Mouse (Mus musculus) forebrain, embryonic 13.5 days (tissue): Measurements from ENCODE around the gene Tenm2. TPM values are rescaled to one million over a fixed set of nuclear protein-coding genes. Genes with fewer than 3 reads are reported as not detected.
A peak's percentile ranks its signal among the peaks of the same experiment; 100 is the strongest.

ENCODE experiments used
- ATAC-seq: fragments of 200-750 bp; cut with Nextera tagmentation; 2 replicates; pipeline ENCODE4 v1.8.0; 2017
- H3K27ac ChIP-seq: fragments of 300-500 bp; sonication (generic); 2 replicates; pipeline ENCODE4 v1.5.1; 2015; ENCODE audit warnings: inconsistent platforms, mild to moderate bottlenecking, moderate library complexity
- H3K27me3 ChIP-seq: fragments of 300-500 bp; sonication (generic); 2 replicates; pipeline ENCODE4 v1.6.1; 2015; ENCODE audit warnings: mild to moderate bottlenecking, inconsistent platforms
- H3K36me3 ChIP-seq: fragments of 300-500 bp; sonication (generic); 2 replicates; pipeline ENCODE4 v1.6.1; 2015; ENCODE audit warnings: mild to moderate bottlenecking, inconsistent platforms; ENCODE audit not compliant: poor library complexity, severe bottlenecking
- H3K4me1 ChIP-seq: fragments of 300-500 bp; sonication (generic); 2 replicates; pipeline ENCODE4 v1.6.1; 2015; ENCODE audit warnings: inconsistent platforms
- H3K4me2 ChIP-seq: fragments of 300-500 bp; sonication (generic); 2 replicates; pipeline ENCODE4 v1.6.1; 2015; ENCODE audit warnings: inconsistent platforms, mild to moderate bottlenecking, moderate library complexity
- H3K4me3 ChIP-seq: fragments of 300-500 bp; sonication (generic); 2 replicates; pipeline ENCODE4 v1.5.1; 2015; ENCODE audit warnings: mild to moderate bottlenecking, inconsistent platforms
- H3K9ac ChIP-seq: fragments of 300-500 bp; sonication (generic); 2 replicates; pipeline ENCODE4 v1.6.1; 2015; ENCODE audit warnings: mild to moderate bottlenecking, inconsistent platforms
- H3K9me3 ChIP-seq: fragments of 300-500 bp; sonication (generic); replicated peaks from 2 replicates; pipeline ENCODE4 v1.6.1; 2016; ENCODE audit warnings: inconsistent platforms
- WGBS: fragments of 180-500 bp; shearing (Covaris S2); methylation state at CpG from one replicate; pipeline ENCODE4 v1.1.7; 2015; 5-methylcytosine and 5-hydroxymethylcytosine counted together
- polyA plus RNA-seq: library from polyadenylated mRNA; unstranded; fragments of >200 nt; fragmentation: Nextera tagmentation; extraction: Ambion mirVana; gene quantifications from 2 replicates; pipeline ENCODE4 v1.2.1, GENCODE M21; 2015

The Tenm2 gene
- polyA plus RNA-seq, 1 experiment from 2014 or later, result 18.2 TPM

DNA sequence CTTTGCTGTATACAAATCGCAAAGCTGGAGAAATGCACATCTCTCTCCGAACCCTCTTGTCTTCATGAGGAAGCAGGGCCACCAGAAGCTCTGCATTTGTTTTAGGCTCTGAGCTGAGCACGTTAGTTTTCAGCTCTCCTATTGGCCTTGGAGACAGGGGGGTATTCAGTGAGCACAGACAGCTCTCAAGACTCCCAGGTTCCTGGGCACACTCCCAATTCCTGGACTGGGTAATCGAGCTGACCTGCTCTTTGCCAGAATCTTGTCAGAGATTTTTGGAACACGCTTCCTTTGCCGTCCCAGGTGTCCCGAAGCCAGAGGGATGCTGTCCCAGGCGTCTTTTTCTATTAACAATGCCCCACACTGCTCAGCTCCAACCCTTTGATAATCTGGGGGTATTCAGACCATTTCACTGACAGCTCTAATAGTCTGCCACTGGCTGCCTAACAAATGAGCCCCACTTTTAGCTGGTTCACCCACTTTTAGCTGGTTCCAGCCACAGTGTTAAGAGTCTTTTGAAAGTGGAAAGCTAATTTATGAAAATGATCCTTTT lies 1161.7 kb downstream of the Tenm2 start:
- 23% methylated on average over 8 of the region's 8 CpGs for WGBS
- Histone ChIP-seq H3K27ac (peak overlapping the region; percentile 60), H3K4me2 (0 out of 2 replicates have a peak overlapping the region, but pooled peaks have one; percentile 10)

DNA sequence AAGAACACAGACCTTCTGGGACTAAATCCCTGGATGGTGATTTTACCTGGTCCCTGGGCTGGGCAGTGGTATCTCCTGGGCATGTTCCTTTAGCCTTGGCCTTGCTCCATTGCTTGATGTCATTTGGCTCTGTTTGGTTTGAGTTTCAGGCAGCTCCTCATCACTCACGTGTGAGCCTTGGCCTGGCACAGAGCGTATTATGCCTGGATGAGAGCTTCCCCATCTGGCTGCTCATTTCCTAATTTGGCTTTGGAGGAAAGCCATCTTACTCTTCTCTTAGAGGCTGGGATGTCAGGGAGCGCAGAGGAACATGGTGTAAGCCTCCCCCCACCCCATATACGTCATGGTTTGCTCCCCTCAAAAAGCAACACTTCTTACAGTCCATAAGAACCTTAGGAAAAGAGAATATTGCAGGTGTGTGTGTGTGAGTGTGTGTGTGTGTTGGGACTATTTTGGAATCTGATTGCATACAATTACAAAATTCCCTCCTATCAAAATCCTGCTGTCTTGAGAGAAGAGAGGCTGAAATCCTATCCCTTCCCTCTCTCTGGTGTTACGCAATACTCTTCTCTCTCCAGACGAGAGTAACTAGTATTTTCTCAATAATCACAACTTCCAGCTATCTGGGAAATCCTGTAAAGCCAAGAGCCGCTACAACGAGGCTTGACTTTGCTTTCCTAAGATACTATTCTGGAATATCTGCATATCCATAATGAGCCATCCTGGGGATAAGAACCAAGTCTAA lies 1162.5 kb downstream of the Tenm2 start:
- 72% methylated on average over 8 of the region's 8 CpGs for WGBS
- peak; percentile 87 for ATAC-seq

More for the DNA sequence above, 1161.7 kb downstream of the Tenm2 start:
- H3K4me3 ChIP-seq, result no peak overlapping the region
- H3K36me3 ChIP-seq, result no peaks in the 10 kb centered on the region
- no peaks in the 10 kb centered on the region for H3K9me3 ChIP-seq
- H3K9ac ChIP-seq, result no peak overlapping the region
- peak; percentile 81 for ATAC-seq
- 0 out of 2 replicates have a peak, but pooled peaks cover 2% of the 10 kb centered on the region for H3K27me3 ChIP-seq
- H3K4me1 ChIP-seq, result peaks cover 47% of the 10 kb centered on the region

DNA sequence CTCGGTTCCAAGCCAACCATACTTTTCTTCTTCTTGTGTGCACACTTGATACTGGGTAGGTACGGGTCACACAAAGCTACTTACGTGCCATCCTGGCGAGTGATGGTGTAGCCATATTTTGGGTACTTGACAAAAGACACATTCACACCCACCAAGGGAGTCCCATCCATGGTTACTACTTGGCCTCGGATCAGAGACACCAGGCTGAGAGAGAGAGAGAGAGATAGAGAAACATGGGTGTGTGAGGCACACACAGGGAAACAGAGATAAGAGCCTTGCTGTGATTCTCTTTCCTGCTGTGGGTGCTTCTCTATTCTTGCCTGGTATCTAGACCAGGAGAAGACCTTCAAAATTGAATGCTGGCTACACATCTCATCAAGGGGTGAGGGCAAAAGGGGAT lies 1163.1 kb downstream of the Tenm2 start:
- H3K27ac ChIP-seq, result peak overlapping the region; percentile 41
- peaks cover 42% of the 10 kb centered on the region for H3K4me1 ChIP-seq
- no peaks in the 10 kb centered on the region for H3K36me3 ChIP-seq
- H3K9me3 ChIP-seq, result no peaks in the 10 kb centered on the region
- no peak overlapping the region for H3K4me3 ChIP-seq
- ATAC-seq, result peak; percentile 8; the same call in 1 of the 2 replicates
- H3K4me2 ChIP-seq, result no peak overlapping the region
- WGBS, result 79% methylated on average over 5 of the region's 5 CpGs
- no peaks in the 10 kb centered on the region for H3K27me3 ChIP-seq
- H3K9ac ChIP-seq, result no peak overlapping the region

More for the DNA sequence above, 1162.5 kb downstream of the Tenm2 start:
- H3K27ac ChIP-seq, result peak overlapping the region; percentile 60
- no peaks in the 10 kb centered on the region for H3K27me3 ChIP-seq
- H3K9ac ChIP-seq, result no peak overlapping the region
- H3K9me3 ChIP-seq, result no peaks in the 10 kb centered on the region
- H3K36me3 ChIP-seq, result no peaks in the 10 kb centered on the region
- H3K4me1 ChIP-seq, result peaks cover 42% of the 10 kb centered on the region
- H3K4me2 ChIP-seq, result peak overlapping the region; percentile 12; the same call in 1 of the 2 replicates
- no peak overlapping the region for H3K4me3 ChIP-seq

DNA sequence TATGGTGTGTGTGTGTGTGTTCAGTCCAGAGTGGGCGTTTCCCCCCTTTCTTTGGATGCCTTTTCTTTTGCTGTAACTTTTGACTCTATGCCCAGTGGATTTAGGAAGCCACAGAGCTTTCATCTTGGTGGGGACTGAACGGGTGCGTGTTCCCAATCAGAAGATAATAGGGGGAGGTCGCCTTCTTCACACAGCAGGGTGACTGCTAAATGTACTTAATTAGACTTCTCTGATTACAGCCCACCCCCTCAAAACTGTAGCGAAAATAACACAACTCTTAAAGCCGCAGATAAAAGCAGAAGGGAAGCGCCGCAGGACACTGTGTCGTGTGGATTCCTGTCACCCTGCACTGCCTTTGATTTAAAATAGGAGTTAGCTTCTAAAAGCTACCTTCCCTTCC lies 1163.7 kb downstream of the Tenm2 start:
- Histone ChIP-seq H3K4me3 (no peak overlapping the region), H3K4me2 (no peak overlapping the region), H3K9me3 (no peaks in the 10 kb centered on the region), H3K9ac (no peak overlapping the region), H3K36me3 (no peaks in the 10 kb centered on the region), H3K27ac (0 out of 2 replicates have a peak overlapping the region, but pooled peaks have one; percentile 41), H3K4me1 (peaks cover 42% of the 10 kb centered on the region), H3K27me3 (no peaks in the 10 kb centered on the region)
- 13% methylated on average over 9 of the region's 9 CpGs for WGBS
- no peak for ATAC-seq

DNA sequence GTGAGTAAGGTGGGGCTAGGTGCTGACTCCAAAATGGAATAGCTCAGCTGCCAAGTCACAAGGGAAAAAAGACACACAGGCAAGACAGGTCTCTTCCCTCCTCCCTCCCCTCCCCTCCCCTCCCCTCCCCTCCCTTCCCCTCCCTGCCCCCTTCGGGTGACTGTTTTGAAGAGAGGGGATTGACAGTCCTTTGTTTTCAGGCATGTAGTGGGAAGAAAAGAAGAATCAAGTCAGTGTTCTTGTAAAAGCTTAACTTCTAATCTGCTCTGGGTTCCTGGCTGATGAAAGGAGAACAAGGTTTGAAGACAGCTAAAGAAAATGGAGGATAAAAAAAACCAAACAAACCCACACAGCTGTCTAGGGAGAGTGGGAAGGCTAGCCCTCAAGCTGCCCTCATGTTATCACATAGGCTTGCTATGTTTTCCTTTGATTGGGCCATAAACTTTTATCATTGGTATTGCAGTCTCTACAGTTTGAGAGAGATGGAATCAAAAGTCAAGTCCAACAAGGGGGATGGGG lies 1176.4 kb downstream of the Tenm2 start:
- H3K4me1 ChIP-seq, result peaks cover 16% of the 10 kb centered on the region
- no peak overlapping the region for H3K27ac ChIP-seq
- H3K9me3 ChIP-seq, result no peaks in the 10 kb centered on the region
- no peak for ATAC-seq
- peaks cover 15% of the 10 kb centered on the region for H3K27me3 ChIP-seq
- H3K9ac ChIP-seq, result no peak overlapping the region
- no peak overlapping the region for H3K4me3 ChIP-seq
- no peak overlapping the region for H3K4me2 ChIP-seq
- peaks cover 5% of the 10 kb centered on the region; the same call in 1 of the 2 replicates for H3K36me3 ChIP-seq
- no CpG with 5 or more reads among the region's 1 CpGs for WGBS

DNA sequence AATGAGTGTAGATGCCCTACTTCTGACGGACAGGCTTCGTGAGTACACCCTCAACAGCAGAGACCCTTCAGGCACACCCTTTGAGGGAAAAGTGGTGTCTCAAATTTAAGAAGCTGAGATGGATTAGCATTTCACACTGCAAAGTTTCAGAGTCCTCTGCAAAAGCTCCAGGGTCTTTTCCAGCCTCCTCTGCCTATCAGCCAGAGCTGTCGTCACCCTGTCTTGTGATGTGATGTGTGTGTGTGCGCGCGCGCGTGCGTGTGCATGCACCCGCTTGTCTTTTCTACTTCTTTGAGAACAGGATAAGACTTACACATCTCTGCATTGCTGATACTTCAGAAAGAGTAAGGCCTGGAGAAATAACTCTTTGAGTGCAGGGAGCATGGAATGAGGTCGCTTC lies 1179.2 kb downstream of the Tenm2 start:
- ATAC-seq, result no peak
- Histone ChIP-seq H3K4me1 (peaks cover 40% of the 10 kb centered on the region), H3K4me3 (no peak overlapping the region), H3K9ac (no peak overlapping the region), H3K27me3 (peaks cover 22% of the 10 kb centered on the region), H3K4me2 (no peak overlapping the region), H3K27ac (no peak overlapping the region), H3K36me3 (no peaks in the 10 kb centered on the region), H3K9me3 (no peaks in the 10 kb centered on the region)
- WGBS, result 84% methylated on average over 11 of the region's 11 CpGs

DNA sequence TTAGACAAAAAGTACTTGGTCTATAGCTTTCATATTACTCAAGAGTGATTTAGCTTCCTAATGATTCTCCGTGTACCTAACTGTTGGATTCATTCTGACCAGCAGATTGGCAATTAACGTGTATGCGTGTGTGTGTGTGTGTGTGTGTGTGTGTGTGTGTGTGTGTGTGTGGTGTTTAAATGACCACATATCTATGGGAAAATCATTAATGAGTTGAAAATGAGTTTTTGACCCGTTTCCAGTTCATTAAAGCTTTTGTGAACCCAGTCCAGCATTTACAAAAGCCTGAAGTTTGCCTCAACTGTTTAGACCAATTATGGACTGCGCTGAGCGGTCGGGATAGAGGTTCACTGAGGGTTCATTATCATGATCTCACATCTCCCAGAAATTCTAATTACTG lies 1181.4 kb downstream of the Tenm2 start:
- Histone ChIP-seq H3K4me1 (peaks cover 47% of the 10 kb centered on the region), H3K9ac (no peak overlapping the region), H3K4me3 (no peak overlapping the region), H3K27ac (peak overlapping the region; percentile 75), H3K27me3 (peaks cover 27% of the 10 kb centered on the region), H3K36me3 (no peaks in the 10 kb centered on the region), H3K9me3 (no peaks in the 10 kb centered on the region), H3K4me2 (peak overlapping the region; percentile 28; the same call in 1 of the 2 replicates)
- peak; percentile 80 for ATAC-seq
- WGBS, result 7% methylated on average over 7 of the region's 7 CpGs

DNA sequence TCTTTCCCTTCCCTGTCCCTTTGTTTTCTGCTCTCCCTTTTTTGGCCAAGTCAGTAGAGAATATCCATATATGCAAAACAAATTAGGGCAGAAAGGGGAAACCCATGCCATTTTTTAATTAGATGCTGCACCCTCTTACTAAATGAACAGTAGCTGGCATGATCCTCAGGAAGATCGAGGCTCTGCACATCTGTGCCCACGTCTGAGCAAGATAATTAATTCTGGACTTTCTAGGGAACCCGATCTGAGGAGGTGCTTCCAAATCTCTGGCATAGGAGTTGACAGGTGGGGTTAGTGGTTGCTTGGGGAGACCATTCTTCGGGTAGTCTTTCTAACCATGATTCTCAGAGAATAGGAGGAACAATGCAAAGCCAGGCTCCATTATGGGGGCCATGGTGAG lies 1182.3 kb downstream of the Tenm2 start:
- H3K9ac ChIP-seq, result no peak overlapping the region
- WGBS, result 18% methylated on average over 4 of the region's 4 CpGs
- no peaks in the 10 kb centered on the region for H3K36me3 ChIP-seq
- peaks cover 30% of the 10 kb centered on the region for H3K27me3 ChIP-seq
- H3K4me2 ChIP-seq, result no peak overlapping the region; the same call in 1 of the 2 replicates
- peaks cover 52% of the 10 kb centered on the region for H3K4me1 ChIP-seq
- no peak overlapping the region for H3K4me3 ChIP-seq
- ATAC-seq, result peak; percentile 73
- H3K27ac ChIP-seq, result peak overlapping the region; percentile 75
- no peaks in the 10 kb centered on the region for H3K9me3 ChIP-seq

DNA sequence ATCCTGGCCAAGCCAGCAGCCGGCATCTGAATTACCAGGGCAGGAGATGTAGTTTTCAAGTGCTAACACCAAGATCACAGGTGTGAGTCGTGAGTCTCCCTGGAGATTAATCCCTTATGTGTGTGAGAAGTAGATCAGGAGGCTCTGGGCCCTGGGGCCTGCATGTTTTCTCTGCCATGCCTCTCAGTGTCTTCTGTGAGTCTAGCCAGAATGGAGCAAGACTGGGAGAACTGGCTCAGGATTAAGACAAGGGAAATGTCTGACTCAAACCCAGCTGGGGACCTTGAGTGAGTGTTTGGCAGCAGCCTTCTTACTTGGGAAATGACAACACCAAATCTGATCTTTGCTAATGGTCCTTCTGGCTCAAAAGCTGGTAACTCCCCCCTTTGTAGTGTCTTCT lies 1183.2 kb downstream of the Tenm2 start:
- Histone ChIP-seq H3K9ac (no peak overlapping the region), H3K4me1 (peaks cover 52% of the 10 kb centered on the region), H3K4me3 (no peak overlapping the region), H3K9me3 (no peaks in the 10 kb centered on the region), H3K4me2 (no peak overlapping the region), H3K36me3 (no peaks in the 10 kb centered on the region), H3K27ac (no peak overlapping the region), H3K27me3 (peaks cover 30% of the 10 kb centered on the region)
- ATAC-seq, result no peak
- 56% methylated on average over 2 of the region's 2 CpGs for WGBS

DNA sequence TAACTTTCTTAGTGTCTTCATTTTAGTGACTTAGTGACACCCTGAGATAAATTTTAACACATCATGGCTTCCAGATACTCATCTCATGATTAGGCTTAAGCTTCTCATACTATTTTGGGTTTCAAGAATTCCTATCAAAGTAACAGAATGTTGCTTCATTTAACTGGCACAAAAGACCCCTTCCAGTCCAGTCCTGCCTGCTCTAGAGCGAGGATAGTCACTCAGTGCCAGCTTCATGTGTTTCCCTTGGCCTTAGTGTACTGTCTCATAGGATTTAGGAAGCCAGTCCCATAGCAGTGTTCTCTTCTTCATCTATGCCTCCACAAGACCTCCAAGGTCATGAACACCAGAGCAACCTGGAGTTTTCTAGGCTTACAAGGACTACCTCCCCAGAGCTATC lies 1183.7 kb downstream of the Tenm2 start:
- Histone ChIP-seq H3K4me1 (peaks cover 52% of the 10 kb centered on the region), H3K27ac (no peak overlapping the region), H3K27me3 (peaks cover 30% of the 10 kb centered on the region), H3K4me2 (no peak overlapping the region), H3K4me3 (no peak overlapping the region), H3K9ac (no peak overlapping the region), H3K36me3 (peaks cover 3% of the 10 kb centered on the region), H3K9me3 (peaks cover 3% of the 10 kb centered on the region; the same call in 1 of the 2 replicates)
- no peak for ATAC-seq
- 77% methylated on average over 1 of the region's 1 CpGs for WGBS

DNA sequence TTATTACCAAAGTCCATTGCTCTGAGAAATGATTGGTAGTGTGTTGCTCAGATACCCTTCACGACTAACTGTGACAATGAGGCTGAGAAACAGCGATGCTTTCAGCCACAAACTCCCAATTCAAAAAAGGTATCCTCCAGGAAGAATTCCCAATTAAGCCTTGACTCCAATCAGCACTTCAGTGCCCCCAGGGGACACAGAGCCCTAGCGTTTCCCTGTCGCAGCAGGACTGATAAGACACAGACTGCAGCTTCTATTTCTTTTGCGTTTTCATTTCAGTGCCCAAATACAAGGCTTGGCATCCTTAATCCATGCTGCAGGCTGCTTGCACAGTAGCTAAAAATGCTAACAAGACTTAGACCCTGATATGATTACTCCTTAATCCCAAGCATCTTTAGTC lies 1186.2 kb downstream of the Tenm2 start:
- Histone ChIP-seq H3K4me2 (no peak overlapping the region), H3K4me3 (no peak overlapping the region), H3K27me3 (peaks cover 20% of the 10 kb centered on the region), H3K27ac (no peak overlapping the region), H3K9me3 (peaks cover 4% of the 10 kb centered on the region; the same call in 1 of the 2 replicates), H3K36me3 (peaks cover 9% of the 10 kb centered on the region), H3K9ac (0 out of 2 replicates have a peak overlapping the region, but pooled peaks have one; percentile 8), H3K4me1 (peaks cover 44% of the 10 kb centered on the region)
- no peak for ATAC-seq
- WGBS, result 7% methylated on average over 5 of the region's 5 CpGs

DNA sequence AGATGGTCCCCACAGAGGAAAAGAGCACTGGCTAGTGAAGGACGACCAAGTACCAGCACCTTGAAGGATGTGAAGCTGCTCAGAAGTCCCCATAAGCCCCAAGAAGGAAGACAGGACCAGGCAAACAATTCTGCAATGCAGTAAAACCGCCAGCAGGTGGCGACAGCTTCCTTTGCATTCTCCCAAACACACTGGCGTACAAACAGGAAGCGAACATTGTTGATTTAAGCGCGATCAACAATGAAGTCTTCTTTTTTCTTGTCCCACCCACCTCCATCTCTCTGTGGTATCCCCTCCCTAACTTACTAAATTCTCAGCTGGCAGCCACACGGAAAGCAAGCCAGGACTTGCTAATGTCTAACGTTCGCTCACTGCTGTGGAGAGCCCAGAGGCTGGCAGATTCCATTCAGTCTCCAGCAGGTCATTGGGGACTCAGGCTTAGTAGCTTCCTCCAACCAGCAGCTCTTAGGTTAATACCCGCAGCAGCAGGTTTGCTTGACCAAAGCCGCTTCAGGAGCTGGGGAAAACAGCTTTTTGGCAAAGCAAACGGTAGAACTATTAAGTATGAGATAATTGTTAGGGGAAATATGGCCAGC lies 1190.0 kb downstream of the Tenm2 start:
- Histone ChIP-seq H3K9ac (peak overlapping the region; percentile 54; the same call in 1 of the 2 replicates), H3K36me3 (peaks cover 9% of the 10 kb centered on the region), H3K4me2 (peak overlapping the region; percentile 56), H3K9me3 (peaks cover 4% of the 10 kb centered on the region; the same call in 1 of the 2 replicates), H3K27ac (no peak overlapping the region), H3K27me3 (peaks cover 13% of the 10 kb centered on the region; the same call in 1 of the 2 replicates), H3K4me1 (peaks cover 21% of the 10 kb centered on the region), H3K4me3 (peak overlapping the region; percentile 34)
- 3% methylated on average over 13 of the region's 13 CpGs for WGBS
- peak; percentile 60 for ATAC-seq
